Mouse (Mus musculus) hindbrain, embryonic 10.5 days (tissue): ENCODE results near the gene Hist1h2bf. TPM values are rescaled to one million over a fixed set of nuclear protein-coding genes. Genes with fewer than 3 reads are reported as not detected.
"Not testable (repeated sequence)": the region's sequence is repeated elsewhere in the genome, so short reads cannot be mapped to it uniquely, and the experiment has no call there.

Experiments used
- DNase-seq: peaks from one replicate; pipeline ENCODE4 v3.0.0-alpha.2; 2017; ENCODE audit warnings: low spot score
- H3K27ac ChIP-seq: fragments of 300-500 bp; sonication (generic); 2 replicates; pipeline ENCODE4 v1.5.1; 2016; ENCODE audit warnings: mild to moderate bottlenecking, moderate library complexity
- H3K27me3 ChIP-seq: fragments of 300-500 bp; sonication (generic); 2 replicates; pipeline ENCODE4 v1.6.1; 2016; ENCODE audit warnings: mild to moderate bottlenecking; ENCODE audit not compliant: poor library complexity, insufficient read depth, severe bottlenecking
- H3K36me3 ChIP-seq: fragments of 300-500 bp; sonication (generic); 2 replicates; pipeline ENCODE4 v1.6.1; 2016; ENCODE audit warnings: mild to moderate bottlenecking, moderate library complexity
- H3K4me1 ChIP-seq: fragments of 300-500 bp; sonication (generic); replicated peaks from 2 replicates; pipeline ENCODE4 v1.6.1; 2016; ENCODE audit warnings: mild to moderate bottlenecking
- H3K4me3 ChIP-seq: fragments of 300-500 bp; sonication (generic); 2 replicates; pipeline ENCODE4 v1.5.1; 2016; ENCODE audit warnings: mild to moderate bottlenecking, moderate library complexity
- H3K9me3 ChIP-seq: fragments of 300-500 bp; sonication (generic); 2 replicates; pipeline ENCODE4 v1.6.1; 2016; ENCODE audit warnings: mild to moderate bottlenecking, moderate library complexity
- WGBS: fragments of 180-500 bp; shearing (Covaris S2); methylation state at CpG from one replicate; pipeline ENCODE4 v1.1.7; 2016; 5-methylcytosine and 5-hydroxymethylcytosine counted together
- polyA plus RNA-seq: library from polyadenylated mRNA; unstranded; fragments of >200 nt; fragmentation: Nextera tagmentation; extraction: Ambion mirVana; gene quantifications from 2 replicates; pipeline ENCODE4 v1.2.1, GENCODE M21; 2016

The Hist1h2bf gene
- polyA plus RNA-seq, 1 experiment from 2014 or later: 5.1 TPM

DNA sequence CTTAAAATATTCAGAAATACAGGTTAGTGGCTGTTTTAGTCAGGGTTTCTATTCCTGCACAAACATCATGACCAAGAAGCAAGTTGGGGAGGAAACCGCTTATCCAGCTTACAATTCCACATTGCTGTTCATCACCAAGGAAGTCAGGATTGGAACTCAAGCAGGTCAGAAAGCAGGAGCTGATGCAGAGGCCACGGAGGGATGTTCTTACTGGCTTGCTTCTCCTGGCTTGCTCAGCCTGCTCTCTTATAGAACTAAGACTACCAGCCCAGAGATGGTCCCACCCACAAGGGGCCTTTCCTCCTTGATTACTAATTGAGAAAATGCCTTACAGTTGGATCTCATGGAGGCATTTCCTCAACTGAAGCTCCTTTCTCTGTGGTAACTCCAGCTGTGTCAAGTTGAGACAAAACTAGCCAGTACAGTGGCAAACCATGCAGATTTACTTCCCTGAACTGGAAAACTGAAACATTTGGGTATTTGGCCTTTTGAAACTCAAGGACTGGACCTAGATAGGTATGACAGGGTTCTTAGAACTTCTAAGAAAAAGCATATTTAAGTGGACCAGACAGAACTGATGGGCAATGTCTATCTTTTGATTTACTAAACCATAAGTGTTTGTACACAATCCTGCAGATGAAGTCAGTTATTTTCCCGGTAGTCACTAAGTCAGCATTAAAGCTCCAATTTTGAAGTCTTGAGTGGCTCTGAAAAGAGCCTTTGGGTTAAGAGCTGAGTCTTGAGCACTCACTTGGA lies 31.6 kb downstream of the Hist1h2bf start:
- Histone ChIP-seq H3K4me3 (peak overlapping the region; percentile 57), H3K4me1 (peaks cover 23% of the 10 kb centered on the region), H3K27ac (peak overlapping the region; percentile 95)
- not testable (repeated sequence) for H3K27me3 ChIP-seq, H3K9me3 ChIP-seq, DNase-seq, H3K36me3 ChIP-seq
- WGBS: 9% methylated on average over 3 of the region's 3 CpGs

DNA sequence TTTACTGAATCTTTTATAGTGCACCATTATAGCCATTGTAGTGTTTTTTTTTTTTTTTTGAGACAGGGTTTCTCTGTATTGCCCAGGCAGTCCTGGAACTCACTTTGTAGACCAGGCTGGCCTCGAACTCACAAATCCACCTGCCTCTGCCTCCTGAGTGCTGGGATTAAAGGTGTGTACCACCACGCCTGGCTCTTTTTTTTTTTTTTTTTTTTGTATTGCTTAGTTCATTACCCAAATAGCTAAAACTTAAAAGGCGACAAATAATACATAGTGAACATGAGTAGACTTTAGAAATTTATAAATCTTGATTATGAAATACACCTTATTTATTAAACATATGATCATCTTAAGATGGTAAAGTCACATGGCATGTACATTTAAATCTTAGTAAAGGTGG lies 32.5 kb downstream of the Hist1h2bf start:
- Histone ChIP-seq H3K9me3 (no peaks in the 10 kb centered on the region), H3K27me3 (no peaks in the 10 kb centered on the region), H3K4me3 (no peak overlapping the region), H3K27ac (no peak overlapping the region), H3K36me3 (no peaks in the 10 kb centered on the region), H3K4me1 (peaks cover 31% of the 10 kb centered on the region)
- WGBS: 84% methylated on average over 3 of the region's 3 CpGs
- DNase-seq: no peak

DNA sequence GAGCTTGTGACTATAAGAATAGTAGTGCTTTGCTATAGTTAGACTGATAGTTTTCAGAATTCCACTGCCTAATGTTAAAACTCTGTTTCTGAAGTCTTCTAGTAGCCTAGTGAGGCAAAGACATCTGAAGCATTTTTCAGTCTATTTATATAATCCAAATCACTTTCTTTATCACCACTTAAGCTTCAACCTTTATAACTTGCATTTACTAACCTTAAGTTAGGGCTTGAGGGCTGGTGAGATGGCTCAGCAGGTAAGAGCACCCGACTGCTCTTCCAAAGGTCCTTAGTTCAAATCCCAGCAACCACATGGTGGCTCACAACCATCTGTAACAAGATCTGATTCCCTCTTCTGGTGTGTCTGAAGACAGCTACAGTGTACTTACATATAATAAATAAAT lies 34.2 kb downstream of the Hist1h2bf start:
- 76% methylated on average over 1 of the region's 1 CpGs for WGBS
- not testable (repeated sequence) for H3K27ac ChIP-seq, DNase-seq, H3K4me3 ChIP-seq, H3K27me3 ChIP-seq, H3K9me3 ChIP-seq, H3K36me3 ChIP-seq
- peaks cover 34% of the 10 kb centered on the region for H3K4me1 ChIP-seq

DNA sequence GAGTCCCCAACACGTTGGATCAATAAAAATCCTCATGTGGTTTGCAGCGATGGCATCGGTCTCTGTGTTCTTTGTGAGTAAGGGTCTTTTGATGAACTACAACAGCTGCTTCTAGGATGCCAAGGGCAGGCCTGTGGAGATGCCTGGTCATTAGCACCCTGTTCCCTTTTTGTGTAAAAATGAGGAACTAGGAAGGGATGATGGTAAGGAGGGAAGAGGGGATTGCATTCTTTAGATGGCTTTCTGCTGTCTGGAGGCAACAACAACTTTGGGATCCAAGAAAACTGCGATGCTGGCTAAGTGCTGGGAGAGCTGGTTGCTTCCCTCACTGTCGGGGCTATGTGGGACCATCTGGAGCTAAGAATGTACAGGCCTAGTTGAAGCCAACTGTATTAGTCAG lies 35.7 kb downstream of the Hist1h2bf start:
- H3K4me1 ChIP-seq: peaks cover 42% of the 10 kb centered on the region
- WGBS: 83% methylated on average over 5 of the region's 5 CpGs
- H3K27me3 ChIP-seq: no peaks in the 10 kb centered on the region
- no peaks in the 10 kb centered on the region for H3K9me3 ChIP-seq
- no peak overlapping the region; the same call in 1 of the 2 replicates for H3K4me3 ChIP-seq
- no peaks in the 10 kb centered on the region for H3K36me3 ChIP-seq
- DNase-seq: no peak
- H3K27ac ChIP-seq: peak overlapping the region; percentile 60

DNA sequence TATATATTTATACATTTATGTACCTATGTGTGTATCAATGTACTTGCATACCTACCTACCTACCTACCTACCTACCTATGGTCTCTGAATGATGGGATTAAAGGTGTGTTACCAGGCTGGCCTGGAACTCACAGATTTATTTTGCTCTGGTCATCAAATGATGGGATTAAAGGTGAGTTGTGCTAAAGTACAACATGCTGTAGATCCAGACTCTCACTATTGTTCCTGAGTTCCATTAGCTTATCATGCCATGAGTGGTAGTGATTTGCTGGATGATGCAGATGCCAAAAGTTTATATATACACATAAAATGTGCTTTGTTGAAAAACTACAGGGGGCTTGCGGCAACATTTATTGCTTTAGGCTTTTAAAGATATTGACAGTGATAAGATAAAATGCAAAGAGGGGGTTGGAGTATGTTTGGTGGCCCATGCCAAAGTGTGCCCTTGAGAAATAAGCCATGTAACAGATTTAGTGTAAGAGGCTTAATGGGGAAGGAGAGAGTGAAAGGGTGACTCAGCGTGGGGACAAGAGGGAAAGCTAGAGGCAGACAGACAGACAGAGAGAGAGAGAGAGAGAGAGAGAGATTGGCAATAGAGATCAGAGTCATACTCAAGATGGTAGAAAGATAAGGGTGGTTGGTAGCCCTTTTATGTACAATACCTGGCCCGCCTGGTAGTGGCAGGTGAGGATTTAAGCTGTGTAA lies 36.8 kb downstream of the Hist1h2bf start:
- no peaks in the 10 kb centered on the region for H3K9me3 ChIP-seq
- H3K4me3 ChIP-seq: peak overlapping the region; percentile 64
- DNase-seq: no peak
- no peaks in the 10 kb centered on the region for H3K27me3 ChIP-seq
- H3K4me1 ChIP-seq: peaks cover 47% of the 10 kb centered on the region
- no peaks in the 10 kb centered on the region for H3K36me3 ChIP-seq
- WGBS: 83% methylated on average over 3 of the region's 3 CpGs
- peak overlapping the region; percentile 98; the same call in 1 of the 2 replicates for H3K27ac ChIP-seq

DNA sequence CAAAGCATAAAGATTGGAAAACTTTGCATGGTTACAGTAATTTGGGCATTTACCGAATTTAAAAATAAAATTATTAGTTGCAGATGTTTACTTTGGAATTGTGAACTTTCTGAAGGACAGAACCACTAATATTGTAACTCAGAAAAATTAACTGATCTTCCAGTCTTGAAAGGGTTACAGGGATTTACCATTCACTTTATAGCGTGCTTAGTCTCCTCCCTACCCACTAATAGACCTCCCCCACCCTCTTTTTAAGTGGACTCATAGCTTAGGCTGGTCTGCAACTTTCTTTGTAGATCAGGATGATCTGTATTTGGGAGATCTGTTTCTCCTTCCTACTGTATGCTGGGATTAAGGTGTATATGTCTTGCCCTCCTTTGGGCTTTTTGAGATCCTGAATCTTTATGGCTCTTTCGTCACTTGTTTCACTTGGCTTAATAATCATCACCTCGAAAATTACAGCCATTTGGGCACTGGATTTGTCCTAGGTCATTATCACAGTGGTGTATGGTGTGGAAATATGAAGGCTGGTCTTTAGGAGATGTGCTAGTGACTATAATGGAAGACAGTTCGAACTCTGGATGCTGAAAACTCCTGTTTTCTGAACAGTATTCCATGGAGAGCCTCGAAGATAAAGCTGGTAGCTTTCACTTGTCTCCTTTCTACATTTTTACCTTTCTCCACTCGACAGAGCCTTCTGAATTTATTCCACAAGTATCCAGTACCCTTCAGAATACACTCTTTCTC lies 37.7 kb downstream of the Hist1h2bf start:
- H3K4me3 ChIP-seq: peak overlapping the region; percentile 64
- DNase-seq: no peak
- 27% methylated on average over 7 of the region's 7 CpGs for WGBS
- no peaks in the 10 kb centered on the region for H3K9me3 ChIP-seq
- H3K27ac ChIP-seq: peak overlapping the region; percentile 98
- no peaks in the 10 kb centered on the region for H3K27me3 ChIP-seq
- no peaks in the 10 kb centered on the region for H3K36me3 ChIP-seq
- peaks cover 47% of the 10 kb centered on the region for H3K4me1 ChIP-seq

DNA sequence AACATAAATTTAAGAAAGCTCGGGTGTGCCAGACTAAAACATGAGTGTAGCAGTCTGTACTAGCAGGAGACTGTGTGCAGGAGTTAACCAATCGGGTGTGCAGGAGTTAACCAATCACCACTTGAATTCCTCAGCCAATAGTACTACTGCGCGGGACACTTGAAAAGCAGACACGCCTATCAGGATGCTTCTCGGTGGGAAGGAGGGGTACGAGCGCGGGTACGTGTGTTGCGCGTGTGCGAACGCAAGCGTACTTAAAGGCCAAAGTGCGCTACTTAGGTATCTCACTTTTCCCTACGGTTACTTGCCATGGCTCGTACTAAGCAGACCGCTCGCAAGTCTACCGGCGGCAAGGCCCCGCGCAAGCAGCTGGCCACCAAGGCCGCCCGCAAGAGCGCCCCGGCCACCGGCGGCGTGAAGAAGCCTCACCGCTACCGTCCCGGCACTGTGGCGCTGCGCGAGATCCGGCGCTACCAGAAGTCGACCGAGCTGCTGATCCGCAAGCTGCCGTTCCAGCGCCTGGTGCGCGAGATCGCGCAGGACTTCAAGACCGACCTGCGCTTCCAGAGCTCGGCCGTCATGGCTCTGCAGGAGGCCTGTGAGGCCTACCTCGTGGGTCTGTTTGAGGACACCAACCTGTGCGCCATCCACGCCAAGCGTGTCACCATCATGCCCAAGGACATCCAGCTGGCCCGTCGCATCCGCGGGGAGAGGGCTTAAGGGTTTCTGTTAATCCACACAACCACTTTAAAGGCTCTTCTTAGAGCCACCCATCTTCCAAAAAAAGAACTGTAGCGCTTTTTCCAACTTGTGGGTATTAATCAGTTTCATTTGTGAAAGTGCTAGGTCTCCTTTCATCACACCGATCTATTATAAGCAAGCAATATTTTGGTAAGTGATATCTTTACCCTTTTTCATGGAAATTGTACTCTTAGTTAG lies 38.6 kb downstream of the Hist1h2bf start, which contains the start of gene Hist1h3g:
Gene Hist1h3g (plus strand): TSS at position 286 of the 939 bp plus-strand sequence.
- Histone ChIP-seq H3K27ac (peak within 1 kb of the TSS; percentile 98), H3K4me3 (peak within 1 kb of the TSS; percentile 64), H3K4me1 (peaks cover 47% of the 10 kb centered on the region)
- under 1% methylated on average over 57 of the region's 62 CpGs for WGBS
- peak; percentile 92 for DNase-seq
- H3K36me3 ChIP-seq, H3K9me3 ChIP-seq, H3K27me3 ChIP-seq: not testable (repeated sequence)

DNA sequence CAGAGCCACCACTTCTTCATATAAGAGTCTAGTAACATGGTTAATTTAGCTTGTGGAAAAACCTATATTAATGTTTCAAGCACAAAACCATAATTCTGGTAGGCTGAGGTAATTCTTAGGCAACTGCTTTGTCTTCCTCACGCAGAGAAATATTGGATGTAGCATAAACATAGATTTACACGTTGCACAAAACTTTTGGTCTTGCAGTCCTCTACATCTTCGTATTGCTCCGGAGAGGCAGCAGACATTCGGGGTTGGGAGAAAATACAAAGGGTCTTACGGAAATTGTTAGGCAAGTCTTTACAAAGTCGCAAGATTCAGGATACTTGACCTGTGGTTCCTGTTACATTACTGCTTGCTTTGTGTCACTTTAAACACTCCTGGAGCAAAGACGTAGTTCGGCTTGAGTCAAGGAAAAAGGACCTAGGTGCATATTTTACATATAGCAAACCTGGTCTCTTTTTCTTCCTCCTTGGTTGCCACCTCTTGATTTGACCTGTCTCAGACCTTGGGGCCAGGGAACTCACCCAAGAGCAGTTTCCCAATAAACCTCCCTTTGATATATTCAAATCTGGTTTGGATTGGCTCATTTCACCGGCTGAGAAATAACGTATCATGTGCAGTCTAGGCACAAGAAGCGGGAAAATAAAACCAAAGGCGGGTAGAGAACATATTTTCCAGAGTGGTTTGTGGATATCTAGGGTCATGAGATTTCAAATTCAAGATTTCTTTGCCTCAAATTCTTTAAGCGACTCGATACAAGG lies 39.4 kb downstream of the Hist1h2bf start:
- Histone ChIP-seq H3K27ac (peak overlapping the region; percentile 98), H3K36me3 (no peaks in the 10 kb centered on the region), H3K4me3 (peak overlapping the region; percentile 64), H3K27me3 (no peaks in the 10 kb centered on the region), H3K4me1 (peaks cover 51% of the 10 kb centered on the region), H3K9me3 (no peaks in the 10 kb centered on the region)
- WGBS: under 1% methylated on average over 15 of the region's 15 CpGs
- DNase-seq: peak; percentile 55

DNA sequence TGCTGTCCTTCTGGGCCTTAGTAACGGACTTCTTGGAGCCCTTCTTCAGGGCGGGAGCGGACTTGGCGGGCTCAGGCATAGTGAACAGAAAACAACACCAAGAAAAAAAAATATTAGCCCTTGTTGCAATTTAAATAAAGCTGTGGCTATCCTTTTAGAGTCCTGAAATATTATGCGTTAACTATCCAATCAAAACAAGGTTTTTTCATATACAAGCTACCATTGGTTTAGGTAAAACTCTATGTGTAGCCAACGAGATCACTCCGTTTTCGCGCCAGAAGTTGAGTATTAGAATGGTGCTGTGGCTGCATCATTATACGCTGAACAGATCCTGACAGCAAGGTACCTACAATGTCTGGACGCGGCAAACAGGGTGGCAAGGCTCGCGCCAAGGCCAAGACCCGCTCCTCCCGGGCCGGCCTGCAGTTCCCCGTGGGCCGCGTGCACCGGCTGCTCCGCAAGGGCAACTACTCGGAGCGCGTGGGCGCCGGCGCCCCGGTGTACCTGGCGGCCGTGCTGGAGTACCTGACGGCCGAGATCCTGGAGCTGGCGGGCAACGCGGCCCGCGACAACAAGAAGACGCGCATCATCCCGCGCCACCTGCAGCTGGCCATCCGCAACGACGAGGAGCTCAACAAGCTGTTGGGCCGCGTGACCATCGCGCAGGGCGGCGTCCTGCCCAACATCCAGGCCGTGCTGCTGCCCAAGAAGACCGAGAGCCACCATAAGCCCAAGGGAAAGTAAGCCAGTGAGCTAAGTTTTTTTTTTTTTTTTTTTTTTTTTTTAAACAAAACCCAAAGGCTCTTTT lies 40.2 kb downstream of the Hist1h2bf start, which contains the start of gene Hist1h2af:
Gene Hist1h2af (plus strand): TSS at position 347 of the 808 bp plus-strand sequence.
- under 1% methylated on average over 29 of the region's 53 CpGs for WGBS

DNA sequence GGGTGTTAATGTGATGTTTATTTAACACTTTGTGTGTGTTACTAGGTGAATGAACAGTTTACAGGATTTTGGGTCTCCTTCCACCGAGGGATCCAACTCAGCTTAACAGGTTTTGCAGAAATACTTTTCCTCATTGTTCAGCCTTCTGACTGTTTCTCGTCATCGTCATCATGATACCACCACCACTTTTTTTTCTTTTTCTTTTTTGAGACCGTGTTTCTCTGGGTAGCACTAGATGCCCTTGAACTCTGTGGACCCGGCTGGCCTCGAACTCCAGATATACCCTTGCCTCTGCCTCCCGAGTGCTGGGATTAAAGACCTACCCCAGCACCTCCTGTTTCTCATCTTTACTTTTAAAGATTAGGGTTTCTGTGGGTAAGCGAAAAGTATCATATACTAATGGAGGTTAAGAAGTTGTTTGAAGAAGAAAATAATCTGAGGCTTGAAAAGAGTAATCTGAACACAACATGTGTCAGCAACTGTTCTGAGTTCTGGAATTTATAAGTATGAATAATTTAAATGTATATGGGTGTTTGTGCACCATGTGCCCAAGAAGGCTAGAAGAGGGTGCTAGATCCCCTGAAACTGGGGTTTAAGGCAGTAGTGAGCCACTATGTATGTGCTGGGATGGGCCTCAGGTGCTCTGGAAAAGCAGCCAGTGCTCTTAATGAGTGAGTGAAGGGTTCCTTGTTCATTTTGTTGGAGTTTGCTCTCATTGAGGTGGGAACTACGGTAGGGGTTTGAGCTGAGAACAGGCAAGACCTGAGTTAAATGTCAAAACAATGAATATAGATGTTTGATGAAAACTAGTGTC lies 41.5 kb downstream of the Hist1h2bf start:
- peaks cover 56% of the 10 kb centered on the region for H3K4me1 ChIP-seq
- H3K27me3 ChIP-seq: no peaks in the 10 kb centered on the region
- H3K4me3 ChIP-seq: peak overlapping the region; percentile 64
- peak overlapping the region; percentile 98 for H3K27ac ChIP-seq
- H3K9me3 ChIP-seq: no peaks in the 10 kb centered on the region
- peak; percentile 40 for DNase-seq
- no peaks in the 10 kb centered on the region for H3K36me3 ChIP-seq
- 30% methylated on average over 9 of the region's 9 CpGs for WGBS

More for the DNA sequence above, 40.2 kb downstream of the Hist1h2bf start, which contains the start of gene Hist1h2af:
- not testable (repeated sequence) for H3K27me3 ChIP-seq, H3K36me3 ChIP-seq, H3K9me3 ChIP-seq
- Histone ChIP-seq H3K4me1 (peaks cover 58% of the 10 kb centered on the region), H3K27ac (peak within 1 kb of the TSS; percentile 98), H3K4me3 (peak within 1 kb of the TSS; percentile 64)
- DNase-seq: peak; percentile 85
